Mouse (Mus musculus) thymus, postnatal 25 days (tissue): ENCODE measurements around the gene Vps8.

Experiments
- DNase-seq: peaks from one replicate; pipeline ENCODE4 v3.0.0; 2022

Gene Vps8

DNA sequence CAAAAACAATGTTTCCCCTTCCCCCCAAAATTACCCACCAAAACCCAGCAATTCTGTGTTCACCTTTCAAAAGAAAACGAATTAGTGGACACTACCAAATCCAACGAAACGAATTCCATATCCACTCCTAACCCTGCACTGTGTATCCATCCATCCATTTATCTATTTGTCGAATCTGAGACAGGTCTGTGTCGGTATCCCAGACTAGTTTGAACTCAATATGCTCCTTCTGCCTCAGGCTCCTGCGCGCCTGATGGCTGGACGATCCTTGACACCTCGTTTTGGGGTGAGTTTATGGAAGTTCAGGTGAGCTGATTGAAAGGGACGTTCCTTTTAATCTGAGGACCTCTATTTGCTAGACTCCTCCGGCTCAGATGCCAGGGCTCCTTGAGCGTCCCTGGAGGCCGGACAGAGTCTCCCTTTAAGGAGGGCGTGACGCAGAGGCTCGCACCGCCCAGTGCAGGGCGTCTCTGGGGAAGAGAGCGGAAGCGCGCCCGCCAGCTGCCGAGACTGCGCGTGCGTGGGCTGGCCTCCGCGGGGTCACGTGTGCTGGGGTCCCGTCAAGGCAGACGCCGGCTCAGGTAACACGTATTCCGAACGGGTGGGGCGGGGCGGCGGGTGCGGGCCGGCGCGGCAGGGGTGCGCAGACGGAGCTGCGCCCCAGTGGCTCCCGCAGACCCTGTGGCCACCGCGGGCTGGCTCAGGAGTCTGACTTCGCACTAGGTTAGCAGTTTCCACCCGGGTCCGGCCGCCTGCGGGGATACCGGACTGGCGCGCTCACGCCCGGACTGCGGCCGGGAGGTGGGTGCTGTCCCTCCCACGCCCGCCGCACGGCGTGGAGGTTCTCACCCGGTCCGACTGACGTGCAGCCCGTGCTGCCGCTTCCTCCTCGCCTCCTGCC is at the start of gene Vps8:
Gene Vps8 (plus strand): TSS at position 474 of the 901 bp plus-strand sequence.
- DNase-seq, result peak; percentile 93

DNA sequence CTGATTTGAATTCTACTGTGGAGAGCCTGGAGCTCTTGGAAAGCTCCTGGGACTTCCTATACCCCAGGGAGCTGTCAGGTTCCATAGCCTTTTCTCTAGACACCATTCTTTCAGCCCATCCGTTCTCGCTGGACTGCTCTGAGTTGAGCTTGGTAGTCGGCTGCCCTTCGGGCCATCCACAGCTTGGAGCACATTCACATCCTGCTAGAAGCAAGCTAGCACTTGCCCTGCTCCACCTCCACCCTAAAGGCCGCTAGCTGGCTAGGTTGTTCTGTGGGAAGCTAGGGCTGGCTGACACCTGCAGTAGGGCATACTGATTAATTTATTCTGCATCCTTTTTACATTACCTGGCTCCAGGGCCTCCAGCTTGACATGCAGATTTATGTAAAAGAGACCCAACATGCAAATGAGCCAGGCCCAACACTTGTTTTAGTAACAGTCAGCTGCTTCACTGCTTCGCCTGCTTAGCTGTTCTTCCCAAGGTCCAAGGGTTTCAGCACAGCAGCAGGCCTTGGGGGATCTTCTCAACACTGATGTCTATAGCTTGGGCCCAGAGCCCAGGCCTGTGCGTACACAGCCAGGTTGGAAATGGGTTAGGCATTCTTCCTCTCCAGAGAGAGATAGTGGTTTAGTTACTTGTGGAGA is 49.5 kb upstream of the Vps8 start:
- DNase-seq, result no peak

DNA sequence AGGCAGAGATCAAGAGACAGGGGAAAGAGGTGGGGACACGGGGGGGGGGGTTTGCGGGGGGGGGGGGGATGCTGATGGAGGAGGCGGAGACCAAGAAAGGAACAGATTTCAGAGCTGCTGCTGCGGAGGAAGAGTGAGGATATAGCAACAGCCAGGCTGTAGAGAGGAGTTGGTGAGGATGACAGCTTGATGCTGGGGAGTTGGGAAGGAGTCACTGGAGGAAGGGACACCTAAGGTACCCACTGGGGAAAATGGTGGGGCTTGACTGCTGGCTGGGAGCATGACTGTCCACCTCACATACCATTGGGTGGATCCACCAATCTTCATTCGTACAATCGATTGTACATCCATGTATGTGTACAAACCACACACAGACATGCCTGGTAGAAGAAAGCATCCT is 48.9 kb upstream of the Vps8 start:
- DNase-seq, result no peak

DNA sequence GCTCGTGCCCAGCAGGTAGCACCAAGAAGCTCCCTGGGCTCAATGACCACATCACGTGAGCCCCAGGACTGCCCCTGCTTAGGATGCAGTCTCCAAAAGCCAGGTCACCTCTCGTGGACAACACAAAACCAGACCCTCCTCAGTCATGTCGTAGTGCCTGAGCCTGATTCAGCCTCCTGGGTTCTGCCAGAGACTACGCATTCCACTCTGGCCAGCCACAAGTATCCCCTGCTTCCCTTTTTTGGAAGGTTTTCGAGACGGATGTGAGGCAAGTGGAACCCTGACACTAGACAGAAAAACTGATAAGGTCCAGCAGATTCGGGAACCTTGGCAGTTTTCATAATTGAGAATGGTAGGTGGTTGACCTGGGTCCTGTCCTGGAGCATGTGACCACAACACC is 47.8 kb upstream of the Vps8 start:
- DNase-seq, result no peak

DNA sequence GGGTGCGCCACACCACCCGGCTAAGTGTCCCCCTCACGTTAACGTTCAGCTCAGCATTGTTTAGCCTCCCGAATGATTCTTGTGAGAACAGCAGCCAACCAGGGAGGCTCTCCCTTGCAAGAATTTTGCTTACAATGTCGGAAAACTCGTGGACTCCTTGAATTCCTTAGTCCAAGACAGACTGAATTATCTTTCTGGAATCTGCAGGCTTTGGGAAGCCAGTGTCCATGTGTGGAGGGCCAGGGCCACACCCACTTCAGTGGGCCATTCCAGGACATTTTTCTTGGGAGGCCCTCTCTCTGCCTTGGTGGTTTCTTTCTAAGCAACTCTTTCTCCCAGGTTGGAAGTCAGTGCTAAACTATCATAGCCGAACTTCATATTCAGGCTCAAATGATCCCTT is 46.6 kb upstream of the Vps8 start:
- DNase-seq, result no peak

DNA sequence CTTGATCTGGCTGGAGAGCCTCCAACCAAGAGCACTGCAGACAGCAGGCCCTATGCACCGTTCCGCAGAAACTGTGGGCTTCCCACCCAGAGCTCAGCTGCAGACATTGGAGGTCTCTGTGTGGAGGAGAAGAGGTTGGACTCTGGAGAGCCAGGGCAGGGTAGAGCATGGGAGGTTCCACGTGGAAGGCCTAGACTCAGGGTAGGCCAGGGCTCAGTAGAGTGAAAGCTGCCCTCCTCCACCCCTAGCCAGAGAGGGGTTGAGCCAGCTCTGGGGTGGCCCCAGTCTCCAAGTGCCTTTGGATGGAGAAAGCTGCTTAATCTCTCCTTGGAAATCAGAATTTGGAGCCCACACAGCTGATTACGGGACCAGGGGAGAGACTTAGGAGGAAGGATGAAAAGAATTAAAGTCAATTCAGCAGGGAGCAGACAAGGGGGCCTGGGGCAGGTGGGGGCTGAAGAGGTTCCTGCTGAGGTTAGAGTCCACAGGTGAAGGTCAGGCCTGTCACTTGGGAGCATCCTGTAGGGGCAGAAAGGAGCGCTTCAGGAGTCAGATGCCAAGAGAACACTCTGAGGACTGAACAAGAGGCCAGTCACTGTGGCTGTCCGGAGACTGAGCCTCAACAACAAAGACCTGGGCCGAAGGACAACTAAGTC is 45.8 kb upstream of the Vps8 start:
- DNase-seq, result no peak

DNA sequence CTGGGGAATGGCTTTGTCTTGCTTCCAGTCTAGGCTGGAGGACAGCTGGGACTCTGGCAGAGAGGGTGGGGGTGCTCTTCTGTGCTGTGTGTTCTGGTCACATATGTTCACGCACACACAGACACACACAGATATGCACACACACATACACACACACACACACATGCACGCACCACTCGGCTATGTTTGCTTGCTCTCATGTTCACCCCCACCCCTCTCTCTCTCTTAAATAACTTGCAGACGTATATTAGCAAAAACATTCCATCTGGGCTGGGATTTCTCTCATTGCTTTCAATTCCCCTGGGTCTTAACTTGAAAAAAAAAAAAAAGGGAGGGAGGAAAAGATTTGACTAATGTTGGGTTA is 45.3 kb upstream of the Vps8 start:
- DNase-seq, result no peak

DNA sequence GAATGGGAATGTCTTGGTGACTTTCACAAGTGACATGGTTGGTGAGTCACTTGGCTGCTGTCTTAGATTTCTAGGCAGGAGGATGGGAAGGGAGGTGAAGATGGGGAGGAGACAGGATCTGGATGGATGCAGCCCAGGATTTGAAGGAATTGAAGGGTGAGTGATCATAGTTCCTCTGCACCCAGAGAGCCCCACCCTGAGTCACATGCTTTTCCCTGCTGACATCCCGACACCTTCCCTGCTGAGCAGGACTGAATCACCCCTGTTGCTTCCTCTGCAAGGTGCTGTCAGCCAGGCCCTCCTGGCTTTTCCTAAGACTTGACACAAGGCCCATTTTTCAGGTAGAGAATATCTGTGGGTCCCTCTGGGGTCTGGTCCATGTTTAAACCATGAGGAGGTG is 41.4 kb upstream of the Vps8 start:
- no peak for DNase-seq

DNA sequence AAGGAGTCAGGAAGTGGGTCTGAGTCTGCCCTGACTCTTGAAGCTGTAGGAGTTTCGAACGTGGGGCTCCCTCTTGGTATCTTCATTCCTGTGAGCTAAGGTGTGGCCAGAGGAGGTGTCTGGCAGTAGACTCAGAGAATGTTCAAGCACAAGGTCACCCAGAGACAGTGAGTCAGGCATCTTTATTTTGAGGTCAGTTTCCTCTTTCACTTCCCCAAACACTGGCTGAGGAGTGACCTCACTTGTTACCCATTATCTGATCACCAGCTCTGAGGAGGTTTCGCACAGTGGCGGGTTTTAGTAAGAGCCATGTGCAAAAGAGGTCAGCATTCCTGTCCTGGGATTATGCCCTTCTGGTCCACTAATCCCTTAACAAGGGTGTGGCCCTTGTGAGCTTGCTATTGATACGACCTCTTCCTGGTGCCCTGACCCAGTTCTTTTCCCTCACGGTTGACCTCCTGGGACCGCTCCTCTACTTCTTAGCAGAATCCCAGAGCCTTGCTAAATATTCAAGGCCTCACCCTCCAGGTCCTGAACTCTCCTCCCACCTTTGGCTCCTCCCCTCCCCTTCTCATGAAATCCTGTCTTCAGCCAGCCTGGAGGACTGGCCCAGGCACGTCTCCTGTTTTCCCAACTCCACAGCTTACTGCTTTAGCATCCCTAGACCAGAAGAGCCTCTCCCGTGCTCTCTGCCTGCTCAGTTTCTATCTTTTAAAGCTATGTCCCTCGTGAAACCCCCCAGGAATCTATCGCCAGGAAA is 40.6 kb upstream of the Vps8 start:
- no peak for DNase-seq

DNA sequence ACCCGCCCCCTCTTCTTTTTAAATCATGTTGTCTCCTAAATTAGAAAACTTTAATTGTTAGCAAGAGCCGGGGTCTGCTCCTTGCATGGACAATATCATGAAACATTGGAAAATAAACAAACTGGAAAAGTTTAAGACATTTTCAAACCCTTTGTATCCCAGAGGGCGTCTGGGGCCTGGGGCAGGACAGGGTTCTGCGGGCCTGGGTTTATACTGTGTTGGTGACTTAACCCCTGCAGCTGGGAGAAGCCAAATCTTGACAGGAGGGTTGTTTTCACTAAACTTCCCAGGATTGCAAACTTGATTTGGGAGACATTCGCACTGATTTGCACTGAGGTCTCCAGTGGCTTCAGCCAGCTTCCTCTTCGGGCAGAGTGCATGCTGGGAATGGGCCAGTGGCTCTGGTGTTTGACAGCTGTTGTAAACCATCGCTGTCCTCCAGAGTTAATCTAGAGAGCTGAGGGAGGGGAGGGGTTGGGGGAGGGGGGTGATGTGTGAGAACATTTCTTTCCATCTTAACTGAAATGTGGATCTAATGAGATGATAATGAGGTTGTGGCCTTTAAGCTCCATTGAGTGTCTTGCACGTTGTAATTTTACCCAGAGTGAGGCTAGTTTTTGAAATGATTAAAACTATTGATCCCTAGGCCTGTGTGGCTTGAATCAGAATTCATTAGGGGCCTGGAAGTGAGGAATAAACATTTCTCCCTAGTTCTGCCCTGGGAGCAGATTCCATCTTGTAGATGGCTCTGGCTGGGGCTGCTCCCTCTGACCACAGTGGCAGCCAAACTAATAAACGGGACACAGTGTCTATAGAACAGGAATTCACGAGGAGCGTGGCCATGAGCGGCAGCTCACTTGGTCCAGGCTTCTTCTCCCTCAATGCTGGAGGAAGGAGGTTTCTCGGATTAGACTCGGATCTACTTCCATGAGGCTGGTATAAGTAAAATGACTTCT is 36.7 kb upstream of the Vps8 start:
- DNase-seq, result no peak

DNA sequence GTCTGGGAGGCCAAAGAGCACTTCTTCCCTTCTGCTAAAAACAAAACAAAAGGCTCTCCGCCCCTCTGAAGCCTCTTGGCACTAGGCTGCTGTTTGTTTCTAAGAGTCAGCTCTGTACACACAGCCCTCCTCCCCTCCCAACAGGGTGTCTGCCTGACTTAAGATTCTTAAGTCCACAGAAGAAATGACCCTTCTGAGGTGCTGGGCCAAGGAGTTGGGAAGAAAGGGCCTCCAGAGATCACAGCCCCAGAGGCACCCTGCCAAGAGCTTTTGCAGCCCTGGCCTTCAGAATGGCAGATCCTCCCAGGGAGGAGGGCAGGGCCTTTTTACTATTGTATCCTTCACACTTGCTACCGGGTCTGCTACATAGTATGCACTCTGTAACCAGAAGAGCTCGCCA is 33.6 kb upstream of the Vps8 start:
- no peak for DNase-seq

DNA sequence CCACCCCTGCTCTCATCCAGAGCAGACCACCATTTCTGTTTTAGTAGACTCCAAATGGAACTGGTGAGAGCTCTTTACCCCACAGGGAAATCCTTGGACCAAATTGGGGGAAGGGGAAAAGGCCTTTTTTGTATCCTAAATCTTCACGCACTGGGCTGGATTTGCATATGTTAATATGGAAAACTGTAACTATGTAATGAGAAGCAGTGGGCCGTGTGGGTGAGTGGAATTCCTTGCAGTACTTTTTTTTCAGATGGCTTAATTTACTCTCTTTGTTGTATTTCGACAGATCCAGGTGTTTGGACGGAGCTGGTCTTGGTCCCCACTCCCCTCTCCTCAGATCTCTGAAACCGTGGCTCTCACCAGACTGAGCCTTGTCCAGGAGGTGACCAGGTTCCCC is 32.2 kb upstream of the Vps8 start:
- no peak for DNase-seq

DNA sequence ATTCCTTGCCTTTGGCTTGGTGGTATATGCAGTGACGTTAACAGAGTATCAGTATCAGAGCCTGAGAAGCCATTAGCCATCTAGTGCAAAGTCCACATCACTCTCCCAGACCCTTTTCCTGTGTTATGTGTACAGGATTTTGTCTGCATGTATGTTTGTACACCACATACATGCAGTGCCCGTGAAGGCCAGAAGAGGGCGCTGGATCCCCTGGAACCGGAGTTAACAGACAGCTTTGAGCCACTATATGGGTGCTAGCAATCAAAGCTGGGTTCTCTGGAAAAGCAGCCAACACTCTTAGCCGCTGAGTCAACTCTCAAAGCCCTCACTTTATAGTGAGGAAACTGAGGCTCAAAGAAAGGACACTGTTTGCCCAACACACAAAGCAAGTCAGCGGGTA is 30.8 kb upstream of the Vps8 start:
- DNase-seq, result peak; percentile 19

DNA sequence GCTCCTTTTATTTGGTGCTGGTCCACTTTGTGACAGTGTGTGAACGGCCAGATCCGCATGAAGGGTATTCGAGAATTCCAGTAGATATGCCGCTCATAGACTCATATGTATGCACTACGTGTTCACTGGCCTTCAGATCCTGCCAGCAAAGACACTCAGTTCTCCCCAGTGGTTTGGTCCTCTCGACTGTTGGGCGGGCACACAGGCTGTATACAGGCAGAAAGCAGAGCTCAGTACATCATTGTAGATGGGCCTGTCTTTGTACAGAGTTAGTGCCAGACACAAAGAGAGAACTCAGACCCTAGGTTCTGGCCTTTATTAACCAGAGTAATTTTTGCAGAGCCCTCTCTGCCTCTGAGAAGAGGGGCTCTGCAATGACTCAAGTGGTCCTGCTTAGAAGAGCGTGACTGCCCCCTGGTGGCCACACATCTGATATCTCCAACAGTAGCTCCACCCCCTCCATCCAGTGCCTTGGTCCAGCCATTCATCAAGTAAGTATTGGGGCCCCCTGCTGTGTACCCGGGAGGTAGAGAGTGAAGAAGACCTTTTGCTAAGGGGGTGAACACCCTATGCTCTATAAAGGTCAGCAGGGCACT is 30.3 kb upstream of the Vps8 start:
- DNase-seq, result peak; percentile 73

DNA sequence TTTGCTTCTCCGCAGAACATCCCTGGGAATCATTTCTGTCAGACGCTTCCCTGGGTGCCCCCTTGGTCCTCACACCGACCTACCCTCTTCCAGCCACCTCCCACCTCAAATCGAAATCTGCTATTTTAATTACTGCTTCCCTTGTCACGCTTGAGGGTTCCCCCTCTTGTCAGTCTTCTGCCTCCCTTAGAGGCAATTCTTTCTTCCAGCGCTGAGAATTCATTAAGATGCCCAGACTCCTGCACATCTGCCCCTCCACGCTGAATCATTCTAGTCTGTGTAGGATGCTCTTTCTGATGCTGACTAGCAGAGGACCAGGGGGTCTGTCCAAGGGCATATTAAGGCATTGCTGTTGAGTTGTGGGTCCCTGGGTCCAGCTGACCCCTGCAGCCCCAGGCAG is 27.4 kb upstream of the Vps8 start:
- no peak for DNase-seq

DNA sequence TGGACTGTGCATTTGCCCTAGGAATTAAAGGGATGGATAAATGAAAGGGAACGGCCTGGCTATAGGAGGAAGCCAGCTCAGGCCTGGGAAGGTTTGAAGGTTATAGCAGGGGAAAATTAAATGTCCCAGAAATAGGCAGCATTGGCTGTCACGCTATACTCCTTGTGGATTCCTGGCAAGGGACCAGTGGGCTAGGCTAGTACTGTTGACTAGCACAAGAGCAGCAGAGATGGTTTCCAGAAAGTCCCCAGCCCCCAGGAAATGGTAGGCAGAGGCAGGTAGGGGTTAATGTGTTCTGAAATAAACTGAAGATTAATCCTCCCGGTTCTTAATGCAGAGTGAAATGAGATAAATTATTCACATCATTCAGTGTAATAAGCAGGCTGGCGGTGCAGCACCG is 25.2 kb upstream of the Vps8 start:
- DNase-seq, result no peak

DNA sequence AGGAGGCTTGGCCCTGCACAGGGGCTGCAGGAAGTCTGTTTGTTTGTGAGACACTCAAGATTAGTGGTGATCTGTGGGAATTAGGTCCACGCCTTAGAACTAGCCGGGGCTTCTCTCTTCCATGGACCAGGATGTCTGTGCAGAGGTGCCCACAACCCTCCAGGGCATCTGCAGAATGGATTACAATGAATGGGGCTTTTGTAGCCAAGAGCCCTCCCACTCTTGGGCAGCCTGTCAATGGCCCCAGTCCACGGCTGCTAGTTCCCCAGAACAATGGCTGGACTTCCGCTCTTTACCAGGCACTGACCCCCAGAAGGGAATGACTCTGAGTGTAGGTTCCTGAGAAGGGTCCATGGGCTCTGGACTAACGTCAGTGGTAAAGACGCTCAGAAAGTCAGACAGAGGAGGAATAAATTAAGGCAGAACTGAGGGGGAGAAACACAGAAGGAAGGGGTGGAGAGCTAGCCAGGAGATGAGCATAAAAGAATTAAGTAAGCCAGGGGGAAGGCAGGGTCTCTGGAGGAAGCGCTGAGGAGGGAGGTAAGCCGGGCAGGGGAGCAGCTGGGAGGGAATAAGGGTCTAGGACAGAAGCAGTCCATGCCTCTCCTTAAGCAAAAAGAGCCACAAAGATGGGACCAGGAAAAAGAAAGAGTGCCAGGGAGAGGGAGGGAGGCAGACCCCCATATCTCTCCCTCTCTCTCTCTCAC is 24.4 kb upstream of the Vps8 start:
- DNase-seq, result no peak

DNA sequence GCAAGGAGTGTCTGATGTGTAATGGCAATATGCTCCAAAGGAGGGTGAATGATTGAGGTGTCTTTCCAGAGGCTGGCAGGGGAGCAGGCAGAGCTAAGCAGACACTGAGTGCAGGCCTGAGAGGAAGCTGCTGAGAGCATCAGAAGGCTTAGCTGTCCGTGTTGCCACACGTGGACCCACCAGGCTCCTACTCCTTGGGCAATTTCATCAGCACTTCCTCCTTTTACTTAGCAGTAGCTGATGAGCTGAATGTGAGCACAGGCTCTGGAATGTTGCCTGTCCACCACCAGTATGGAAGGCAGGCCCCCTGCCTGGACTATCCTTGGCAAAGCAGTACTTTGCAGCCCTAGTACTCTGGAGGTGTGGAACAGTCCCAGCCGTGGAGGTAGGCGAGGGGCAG is 23.0 kb upstream of the Vps8 start:
- no peak for DNase-seq

DNA sequence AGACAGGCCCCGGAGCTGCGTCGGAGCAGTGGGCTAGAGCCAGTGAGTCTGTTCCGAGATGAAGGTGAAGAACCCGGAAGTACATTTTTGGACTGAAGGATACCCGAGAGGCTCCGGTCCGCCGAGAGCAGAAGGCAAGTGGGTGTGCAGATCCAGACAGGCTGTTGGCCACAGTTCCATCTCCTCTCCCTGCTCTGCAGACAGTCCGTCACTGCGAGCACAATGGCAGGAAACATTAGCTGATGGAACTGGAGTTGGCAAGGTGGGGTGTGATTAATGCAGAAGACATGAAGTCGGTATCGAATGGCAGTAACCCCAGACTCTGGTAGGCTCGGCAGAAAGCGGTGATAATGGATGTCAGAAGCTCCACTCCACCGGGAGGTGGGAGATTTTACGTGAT is 20.9 kb upstream of the Vps8 start:
- DNase-seq, result no peak

DNA sequence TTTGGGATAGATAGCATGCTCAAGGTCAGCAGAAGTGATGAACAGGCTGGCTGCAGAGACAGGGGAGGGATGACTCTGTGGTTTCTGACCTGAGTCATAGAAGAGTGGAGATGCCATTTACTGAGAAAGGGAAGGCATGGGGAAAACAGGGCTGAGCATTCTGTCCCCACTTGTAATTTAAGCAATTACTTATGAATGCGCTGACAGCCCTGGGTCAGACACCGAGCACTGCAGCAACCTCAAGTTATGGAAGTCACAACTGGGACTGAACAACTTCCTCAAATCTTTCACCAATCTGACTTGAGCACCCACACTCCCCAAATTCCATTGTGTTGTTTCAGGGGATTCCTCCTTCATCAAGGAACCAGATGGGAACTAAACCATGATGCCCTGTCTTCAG is 19.5 kb upstream of the Vps8 start:
- DNase-seq, result no peak

DNA sequence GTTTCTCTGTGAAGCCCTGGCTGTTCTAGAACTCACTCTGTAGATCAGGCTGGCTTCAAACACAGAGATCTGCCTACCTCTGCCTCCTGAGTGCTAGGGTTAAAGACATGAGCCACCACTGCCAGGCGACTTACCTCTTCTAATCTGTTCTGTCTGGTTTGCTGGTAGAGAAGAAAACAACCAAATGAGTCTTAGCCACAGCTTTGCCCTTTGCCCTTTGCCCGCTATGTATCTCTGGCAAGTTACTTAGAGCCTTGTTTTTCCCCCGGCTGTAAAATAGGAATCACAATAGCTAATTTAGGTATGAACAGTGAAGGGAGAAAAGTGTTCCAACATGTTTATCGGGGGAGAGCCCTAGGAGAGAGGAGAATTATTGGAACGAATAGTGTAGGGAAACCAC is 18.3 kb upstream of the Vps8 start:
- DNase-seq, result no peak
